ENCODE assay signal across 15 mouse cellular contexts in the genomic region with DNA sequence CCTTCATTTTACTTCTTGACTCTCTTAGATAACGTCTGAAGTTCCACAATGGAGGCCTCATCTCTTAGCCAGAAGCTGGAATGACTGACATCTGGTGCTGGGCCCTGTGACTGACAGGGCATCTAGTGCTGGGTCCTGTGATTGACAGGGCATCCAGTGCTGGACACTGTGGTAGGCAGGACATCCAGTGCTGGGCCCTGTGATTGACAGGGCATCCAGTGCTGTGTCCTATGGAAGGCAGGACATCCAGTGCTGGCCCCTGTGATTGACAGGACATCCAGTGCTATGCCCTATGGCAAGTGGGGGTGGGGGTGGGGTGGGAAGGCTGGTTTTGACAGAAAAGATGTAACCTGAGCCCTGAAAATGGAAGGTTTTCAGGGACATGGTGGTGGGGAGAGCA. TPM values are rescaled to one million over a fixed set of nuclear protein-coding genes. Genes with fewer than 3 reads are reported as not detected.
A peak's percentile ranks its signal among the peaks of the same experiment; 100 is the strongest.
DNase-seq lines count a peak whose midpoint lies in the region; ATAC-seq lines count a peak whose summit lies in the region.
"Had no signal": no experiment of that assay in that cellular context is flagged by ENCODE, and none has a peak within 500 bp of the region (broad histone marks: within the 10 kb centered on the region; RNA-seq: fewer than 3 reads in every experiment).

No protein-coding gene starts in this region.

- peaks cover 33% of the 10 kb centered on the region for H3K4me1 ChIP-seq in hindbrain, embryonic 10.5 days (replicated peaks)
- peaks cover 27% of the 10 kb centered on the region for H3K4me1 ChIP-seq in hindbrain, embryonic 13.5 days (replicated peaks)
- peaks cover 18% of the 10 kb centered on the region for H3K4me1 ChIP-seq in midbrain, embryonic 12.5 days
- no peaks in the 10 kb centered on the region for H3K4me1 ChIP-seq in midbrain, embryonic 11.5 days (ENCODE audit: control insufficient read depth, insufficient read depth, low read length)
- H3K4me1 ChIP-seq in limb, embryonic 10.5 days, result peaks cover 46% of the 10 kb centered on the region

- intact Hi-C loops in left cerebral cortex, postnatal 36 days (cut with DNase I), result no loop called here

- no peak overlapping the region for H3K4me2 ChIP-seq in hindbrain, embryonic 13.5 days
- H3K4me2 ChIP-seq in midbrain, embryonic 12.5 days (replicated peaks), result no peak overlapping the region
- no peak overlapping the region for H3K4me2 ChIP-seq in midbrain, embryonic 11.5 days
- H3K4me2 ChIP-seq: limb, embryonic 15.5 days had no signal

- no peaks in the 10 kb centered on the region for H3K36me3 ChIP-seq in hindbrain, embryonic 10.5 days
- H3K36me3 ChIP-seq in hindbrain, embryonic 13.5 days, result no peaks in the 10 kb centered on the region
- H3K36me3 ChIP-seq in midbrain, embryonic 12.5 days, result no peaks in the 10 kb centered on the region
- no peaks in the 10 kb centered on the region for H3K36me3 ChIP-seq in midbrain, embryonic 11.5 days (ENCODE audit: control insufficient read depth, insufficient read depth, low read length)
- no peaks in the 10 kb centered on the region for H3K36me3 ChIP-seq in limb, embryonic 10.5 days
- H3K36me3 ChIP-seq in macrophage (ENCODE audit: inconsistent target), result no peaks in the 10 kb centered on the region
- H3K36me3 ChIP-seq: G1E; limb, embryonic 15.5 days had no signal

- no peaks in the 10 kb centered on the region for H3K79me2 ChIP-seq in macrophage (ENCODE audit: inconsistent target)

- no peak overlapping the region; the same call in 1 of the 2 replicates for H3K27ac ChIP-seq in hindbrain, embryonic 10.5 days
- no peak overlapping the region for H3K27ac ChIP-seq in hindbrain, embryonic 13.5 days
- H3K27ac ChIP-seq in midbrain, embryonic 12.5 days (replicated peaks), result no peak overlapping the region
- no peak overlapping the region for H3K27ac ChIP-seq in midbrain, embryonic 11.5 days (ENCODE audit: low read depth, low read length)
- peak overlapping the region; percentile 61 for H3K27ac ChIP-seq in limb, embryonic 10.5 days
- H3K27ac ChIP-seq in macrophage, result peak overlapping the region; percentile 77

- DNase-seq in hindbrain, embryonic 10.5 days (ENCODE audit: low spot score), result peak; percentile 28
- no peak for DNase-seq in midbrain, embryonic 11.5 days (ENCODE audit: low spot score, missing footprints)
- DNase-seq in limb, embryonic 10.5 days (ENCODE audit: low spot score), result no peak
- DNase-seq in cerebellum, adult 11-12 months, result no peak
- DNase-seq in left cerebral cortex, postnatal 36 days (ENCODE audit: low spot score in 2 of 2), result no peak
- DNase-seq: adrenal gland, postnatal 10 days; cerebellum, adult 9-11 months; heart, postnatal 36 days; kidney, adult 18-20 months; right cerebral cortex, postnatal 4 days had no signal

- H3K4me3 ChIP-seq in hindbrain, embryonic 10.5 days, result no peak overlapping the region
- H3K4me3 ChIP-seq in hindbrain, embryonic 13.5 days, result no peak overlapping the region
- H3K4me3 ChIP-seq in midbrain, embryonic 12.5 days, result no peak overlapping the region
- H3K4me3 ChIP-seq in midbrain, embryonic 11.5 days (ENCODE audit: low read depth, low read length), result no peak overlapping the region
- no peak overlapping the region for H3K4me3 ChIP-seq in limb, embryonic 10.5 days
- H3K4me3 ChIP-seq in macrophage (ENCODE audit: inconsistent target), result no peak overlapping the region
- H3K4me3 ChIP-seq: limb, embryonic 15.5 days had no signal

- H3K9ac ChIP-seq in hindbrain, embryonic 13.5 days, result no peak overlapping the region
- no peak overlapping the region for H3K9ac ChIP-seq in midbrain, embryonic 12.5 days (replicated peaks)
- no peak overlapping the region for H3K9ac ChIP-seq in midbrain, embryonic 11.5 days (ENCODE audit: low read length)
- H3K9ac ChIP-seq: limb, embryonic 15.5 days had no signal

- WGBS in hindbrain, embryonic 10.5 days, result 64% methylated on average over 1 of the region's 1 CpGs
- WGBS in hindbrain, embryonic 13.5 days, result 61% methylated on average over 1 of the region's 1 CpGs
- WGBS in midbrain, embryonic 12.5 days, result 70% methylated on average over 1 of the region's 1 CpGs
- 87% methylated on average over 1 of the region's 1 CpGs for WGBS in midbrain, embryonic 11.5 days
- 79% methylated on average over 1 of the region's 1 CpGs for WGBS in limb, embryonic 10.5 days
- 88% methylated on average over 1 of the region's 1 CpGs for WGBS in macrophage (ENCODE audit: missing documents)

- no peak for ATAC-seq in hindbrain, embryonic 13.5 days (ENCODE audit: low FRiP score)
- 0 out of 2 replicates have a peak, but pooled peaks have one; percentile 38 for ATAC-seq in midbrain, embryonic 12.5 days (ENCODE audit: low FRiP score, low read depth)
- no peak for ATAC-seq in midbrain, embryonic 11.5 days (ENCODE audit: low FRiP score)

- H3K9me3 ChIP-seq in hindbrain, embryonic 10.5 days, result no peaks in the 10 kb centered on the region
- H3K9me3 ChIP-seq in hindbrain, embryonic 13.5 days, result no peaks in the 10 kb centered on the region
- no peaks in the 10 kb centered on the region for H3K9me3 ChIP-seq in midbrain, embryonic 12.5 days
- no peaks in the 10 kb centered on the region for H3K9me3 ChIP-seq in midbrain, embryonic 11.5 days (ENCODE audit: control insufficient read depth, low read length)
- H3K9me3 ChIP-seq in limb, embryonic 10.5 days (replicated peaks), result no peaks in the 10 kb centered on the region
- H3K9me3 ChIP-seq: G1E; limb, embryonic 15.5 days had no signal

- no peaks in the 10 kb centered on the region for H3K27me3 ChIP-seq in hindbrain, embryonic 10.5 days (ENCODE audit: insufficient read depth, poor library complexity, severe bottlenecking)
- H3K27me3 ChIP-seq in hindbrain, embryonic 13.5 days, result 0 out of 2 replicates have a peak, but pooled peaks cover 4% of the 10 kb centered on the region
- H3K27me3 ChIP-seq in midbrain, embryonic 12.5 days, result no peaks in the 10 kb centered on the region
- no peaks in the 10 kb centered on the region for H3K27me3 ChIP-seq in midbrain, embryonic 11.5 days (ENCODE audit: control insufficient read depth, insufficient read depth, low read length)
- H3K27me3 ChIP-seq in limb, embryonic 10.5 days (ENCODE audit: low read depth, poor library complexity, severe bottlenecking), result no peaks in the 10 kb centered on the region; the same call in 1 of the 2 replicates
- H3K27me3 ChIP-seq: limb, embryonic 15.5 days had no signal

RNA-seq across cellular contexts. Expression of gene Lmo2, which starts 52.1 kb away (rescaled TPM):
- 15.8 and 21.2 TPM in 2 replicates for polyA plus RNA-seq in hindbrain, embryonic 10.5 days (2016; fragmentation: Nextera tagmentation; extraction: Ambion mirVana)
- polyA plus RNA-seq in hindbrain, embryonic 13.5 days (2015; fragmentation: Nextera tagmentation; extraction: Ambion mirVana), result 34.1 and 42.3 TPM in 2 replicates
- polyA plus RNA-seq in midbrain, embryonic 12.5 days (2016; fragmentation: Nextera tagmentation; extraction: Ambion mirVana), result 28.5 and 29.8 TPM in 2 replicates
- 25.8 and 28.6 TPM in 2 replicates for polyA plus RNA-seq in midbrain, embryonic 11.5 days (2014; fragmentation: Nextera tagmentation; extraction: Ambion mirVana)
- polyA plus RNA-seq in limb, embryonic 10.5 days (2016; fragmentation: Nextera tagmentation; extraction: Ambion mirVana), result 29.3 and 30.6 TPM in 2 replicates
- 100 to 1,000 TPM in 12 of 26 experiments, 10 to 100 TPM in 14; 39.5 to 213 (median 98.9) TPM for total RNA-seq in macrophage (2018; cell fraction: chromatin; rRNA removed)
- 100 to 1,000 TPM; 111 to 268 (median 186) TPM for total RNA-seq in macrophage (2018; cell fraction: cytosol; rRNA removed)
- 100 to 1,000 TPM in 23 of 26 experiments, 10 to 100 TPM in 3; 86.9 to 369 (median 162) TPM for total RNA-seq in macrophage (2018; cell fraction: nucleus; rRNA removed)
- polyA plus RNA-seq in macrophage (2018), result 181 to 268 TPM (median 246 TPM) in 3 replicates
- 10 to 100 TPM; 15.5 to 17.7 TPM for total RNA-seq in left cerebral cortex, postnatal 36 days (2021)

Comparison
In these comparisons a context has a peak if more than half of its experiments do, and no peak if none do; other contexts are left out.
1. H3K27ac ChIP-seq: peak in limb, embryonic 10.5 days (single experiment) and macrophage (single experiment); none in hindbrain, embryonic 10.5 days (single experiment), hindbrain, embryonic 13.5 days (single experiment), midbrain, embryonic 12.5 days (single experiment) and midbrain, embryonic 11.5 days (single experiment).